Mouse (Mus musculus): ENCODE data around the gene Alg9. TPM values are rescaled to one million over a fixed set of nuclear protein-coding genes. Genes with fewer than 3 reads are reported as not detected.

Alg9 gene
- polyA plus RNA-seq, 1 experiment from 2014 or later = 35.9 TPM

DNA sequence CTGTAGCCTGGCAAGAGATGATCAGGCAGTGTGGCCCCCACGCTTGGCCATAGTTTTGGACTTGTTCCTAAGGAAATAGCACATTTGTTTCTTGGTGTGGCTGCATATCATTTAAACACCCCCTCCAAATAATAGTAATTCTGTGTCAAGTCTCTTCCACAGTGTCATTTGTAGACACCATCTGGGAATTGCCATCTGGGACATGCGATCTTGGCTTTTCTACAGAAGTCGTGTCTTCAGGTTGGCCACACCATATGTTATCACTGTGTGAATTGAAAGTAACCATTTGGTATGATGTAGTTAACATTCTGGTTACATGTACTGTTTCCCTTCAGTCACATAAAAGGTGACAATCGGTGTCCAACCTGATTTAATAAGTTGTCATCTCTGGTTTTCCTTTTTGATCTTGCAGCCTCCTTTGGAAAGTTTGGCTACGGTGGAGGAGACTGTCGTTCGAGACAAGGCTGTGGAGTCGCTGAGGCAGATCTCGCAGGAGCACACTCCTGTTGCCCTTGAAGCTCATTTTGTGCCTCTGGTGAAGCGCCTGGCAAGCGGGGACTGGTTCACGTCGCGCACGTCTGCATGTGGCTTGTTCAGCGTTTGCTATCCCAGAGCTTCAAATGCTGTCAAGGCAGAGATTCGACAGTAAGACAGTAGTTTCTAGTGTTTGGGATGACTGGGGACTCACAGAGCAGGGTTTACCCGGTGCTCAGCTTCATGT lies 86.5 kb downstream of the Alg9 start:
- Histone ChIP-seq H3K9ac (no peak overlapping the region), H3K4me2 (no peak overlapping the region), H3K27ac (no peak overlapping the region), H3K4me1 (peaks cover 8% of the 10 kb centered on the region), H3K9me3 (replicated peaks) (no peaks in the 10 kb centered on the region), H3K4me3 (replicated peaks) (no peak overlapping the region), H3K36me3 (peaks cover 76% of the 10 kb centered on the region), H3K27me3 (no peaks in the 10 kb centered on the region)
- no peak for ATAC-seq (replicated peaks; ENCODE audit: low FRiP score)
- 93% methylated on average over 18 of the region's 18 CpGs for WGBS

- no peaks in the 10 kb centered on the region for H3K27me3 ChIP-seq
- no peak overlapping the region for H3K9ac ChIP-seq
- H3K27ac ChIP-seq = no peak overlapping the region
- peaks cover 99% of the 10 kb centered on the region for H3K36me3 ChIP-seq
- no peak for ATAC-seq (replicated peaks; ENCODE audit: low FRiP score)
- H3K4me1 ChIP-seq = no peaks in the 10 kb centered on the region
- H3K9me3 ChIP-seq (replicated peaks) = no peaks in the 10 kb centered on the region
- no peak overlapping the region for H3K4me3 ChIP-seq (replicated peaks)
- 83% methylated on average over 4 of the region's 4 CpGs for WGBS
- no peak overlapping the region for H3K4me2 ChIP-seq
Measured at GRCm38 (mm10) chr9:50863824-50864223, 89.0 kb downstream of the Alg9 start.

DNA sequence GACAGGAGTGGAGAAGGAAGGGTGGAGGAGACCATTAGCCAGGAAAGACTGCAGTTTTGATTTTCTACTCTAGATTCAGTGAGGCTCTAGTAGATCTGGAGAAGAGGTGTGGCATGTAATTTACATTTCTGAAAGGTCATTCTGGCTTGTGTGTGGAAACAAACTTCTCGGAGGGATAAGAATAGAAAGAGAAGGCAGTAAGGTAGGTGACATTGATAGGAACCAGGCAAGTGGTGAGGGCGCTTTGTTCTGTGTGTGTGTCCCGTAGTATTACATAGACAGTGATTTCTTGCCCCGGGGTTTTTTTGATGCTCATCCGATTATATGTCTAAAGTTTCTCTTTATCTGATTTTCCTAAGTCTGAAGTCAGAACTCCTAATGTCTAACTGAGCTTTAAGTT lies 90.1 kb downstream of the Alg9 start:
- Histone ChIP-seq H3K36me3 (peaks cover 97% of the 10 kb centered on the region), H3K9ac (no peak overlapping the region), H3K4me3 (replicated peaks) (no peak overlapping the region), H3K9me3 (replicated peaks) (no peaks in the 10 kb centered on the region), H3K4me2 (no peak overlapping the region), H3K4me1 (no peaks in the 10 kb centered on the region), H3K27me3 (no peaks in the 10 kb centered on the region), H3K27ac (no peak overlapping the region)
- WGBS = 87% methylated on average over 5 of the region's 5 CpGs
- ATAC-seq (replicated peaks; ENCODE audit: low FRiP score) = no peak

DNA sequence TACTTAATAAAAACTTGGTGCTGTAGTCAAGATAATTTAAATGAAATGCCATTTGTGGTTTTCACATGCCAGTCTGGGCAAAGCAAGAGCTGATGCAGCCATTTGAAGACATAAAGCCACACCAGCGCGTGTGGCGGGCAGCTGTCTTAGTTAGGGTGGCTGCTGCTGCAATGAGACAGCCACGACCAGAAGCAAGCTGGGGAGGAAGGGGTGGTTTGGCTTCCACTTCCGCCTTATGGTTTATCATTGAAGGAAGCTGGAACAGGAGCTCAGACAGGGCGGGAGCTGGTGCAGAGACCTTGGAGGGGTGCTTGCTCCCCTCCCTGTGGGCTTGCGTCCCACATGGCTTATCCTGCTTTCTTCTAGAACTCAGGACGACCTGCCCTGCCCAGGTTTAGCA lies 91.0 kb downstream of the Alg9 start:
- H3K4me2 ChIP-seq = no peak overlapping the region
- H3K4me3 ChIP-seq (replicated peaks) = no peak overlapping the region
- H3K9ac ChIP-seq = no peak overlapping the region
- no peak for ATAC-seq (replicated peaks; ENCODE audit: low FRiP score)
- H3K4me1 ChIP-seq = no peaks in the 10 kb centered on the region
- 79% methylated on average over 8 of the region's 8 CpGs for WGBS
- no peaks in the 10 kb centered on the region for H3K9me3 ChIP-seq (replicated peaks)
- no peak overlapping the region for H3K27ac ChIP-seq
- H3K27me3 ChIP-seq = no peaks in the 10 kb centered on the region
- peaks cover 97% of the 10 kb centered on the region for H3K36me3 ChIP-seq

- H3K4me1 ChIP-seq = no peaks in the 10 kb centered on the region
- ATAC-seq (replicated peaks; ENCODE audit: low FRiP score) = no peak
- no peak overlapping the region for H3K4me2 ChIP-seq
- H3K4me3 ChIP-seq (replicated peaks) = no peak overlapping the region
- no peaks in the 10 kb centered on the region for H3K9me3 ChIP-seq (replicated peaks)
- H3K9ac ChIP-seq = no peak overlapping the region
- WGBS = 93% methylated on average over 6 of the region's 6 CpGs
- H3K36me3 ChIP-seq = peaks cover 89% of the 10 kb centered on the region
- H3K27ac ChIP-seq = no peak overlapping the region
- H3K27me3 ChIP-seq = no peaks in the 10 kb centered on the region
Measured at GRCm38 (mm10) chr9:50867015-50867414, 92.2 kb downstream of the Alg9 start.

- H3K36me3 ChIP-seq = peaks cover 88% of the 10 kb centered on the region
- no peak overlapping the region for H3K27ac ChIP-seq
- H3K9ac ChIP-seq = no peak overlapping the region
- H3K4me2 ChIP-seq = no peak overlapping the region
- ATAC-seq (replicated peaks; ENCODE audit: low FRiP score) = no peak
- H3K9me3 ChIP-seq (replicated peaks) = no peaks in the 10 kb centered on the region
- no peak overlapping the region for H3K4me3 ChIP-seq (replicated peaks)
- no peaks in the 10 kb centered on the region for H3K4me1 ChIP-seq
- WGBS = 92% methylated on average over 2 of the region's 2 CpGs
- H3K27me3 ChIP-seq = no peaks in the 10 kb centered on the region
Measured at GRCm38 (mm10) chr9:50868182-50868581, 93.4 kb downstream of the Alg9 start.

GRCm38 (mm10) chr9:50873210-50873609 lies 98.4 kb downstream of the Alg9 start:
- Histone ChIP-seq H3K36me3 (peaks cover 87% of the 10 kb centered on the region), H3K4me1 (no peaks in the 10 kb centered on the region), H3K4me2 (no peak overlapping the region), H3K4me3 (replicated peaks) (no peak overlapping the region), H3K9ac (no peak overlapping the region), H3K27ac (no peak overlapping the region), H3K27me3 (no peaks in the 10 kb centered on the region), H3K9me3 (replicated peaks) (no peaks in the 10 kb centered on the region)
- WGBS = 89% methylated on average over 9 of the region's 9 CpGs
- no peak for ATAC-seq (replicated peaks; ENCODE audit: low FRiP score)

DNA sequence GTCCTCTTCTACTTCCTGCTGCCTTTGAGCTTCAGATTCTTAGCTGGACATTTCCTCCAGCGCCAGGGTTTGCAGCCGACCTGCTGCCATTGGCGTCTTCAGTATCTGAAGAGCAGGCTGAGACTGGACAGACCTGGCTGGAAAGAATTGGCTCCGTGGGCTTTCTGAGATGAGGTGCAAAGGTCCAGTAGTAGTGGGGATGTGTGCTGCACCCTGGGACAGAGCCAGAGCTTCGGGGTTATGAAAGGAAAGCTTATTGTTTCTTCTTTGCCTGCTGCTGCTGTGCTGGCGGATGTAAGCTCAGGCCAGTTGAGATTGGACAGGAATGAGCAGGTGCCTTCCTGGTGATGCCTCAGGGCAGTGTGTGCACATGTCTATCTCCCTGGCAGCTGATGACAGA lies 99.2 kb downstream of the Alg9 start:
- H3K27ac ChIP-seq = no peak overlapping the region
- H3K9ac ChIP-seq = no peak overlapping the region
- no peaks in the 10 kb centered on the region for H3K9me3 ChIP-seq (replicated peaks)
- no peaks in the 10 kb centered on the region for H3K27me3 ChIP-seq
- H3K4me3 ChIP-seq (replicated peaks) = no peak overlapping the region
- no peak for ATAC-seq (replicated peaks; ENCODE audit: low FRiP score)
- WGBS = 90% methylated on average over 6 of the region's 6 CpGs
- no peak overlapping the region for H3K4me2 ChIP-seq
- H3K4me1 ChIP-seq = no peaks in the 10 kb centered on the region
- peaks cover 87% of the 10 kb centered on the region for H3K36me3 ChIP-seq

DNA sequence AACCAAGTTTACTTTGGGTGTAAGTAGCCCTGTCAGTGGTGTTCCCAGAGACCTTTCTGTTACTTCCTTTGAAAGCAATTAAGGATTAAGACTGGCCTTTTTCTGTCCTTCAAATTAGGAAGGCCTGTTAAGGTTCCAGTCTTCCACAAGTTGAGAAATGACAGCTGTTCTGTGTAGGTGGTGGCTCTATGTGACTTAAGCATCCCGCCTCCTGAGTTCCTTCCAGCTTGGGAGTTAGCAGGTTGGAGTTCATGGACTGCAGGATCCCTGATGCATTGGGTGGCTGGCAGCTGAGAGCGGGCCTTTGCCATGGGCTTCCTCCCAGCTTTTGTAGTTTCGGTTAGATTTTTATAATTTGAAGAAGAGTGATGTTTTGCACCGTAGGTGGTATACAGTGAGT lies 100.7 kb downstream of the Alg9 start:
- Histone ChIP-seq H3K4me1 (no peaks in the 10 kb centered on the region), H3K27ac (no peak overlapping the region), H3K9me3 (replicated peaks) (no peaks in the 10 kb centered on the region), H3K4me2 (no peak overlapping the region), H3K4me3 (replicated peaks) (no peak overlapping the region), H3K27me3 (no peaks in the 10 kb centered on the region), H3K9ac (no peak overlapping the region), H3K36me3 (peaks cover 90% of the 10 kb centered on the region)
- WGBS = 90% methylated on average over 4 of the region's 4 CpGs
- no peak for ATAC-seq (replicated peaks; ENCODE audit: low FRiP score)

- H3K27ac ChIP-seq = no peak overlapping the region
- no peak overlapping the region for H3K9ac ChIP-seq
- ATAC-seq (replicated peaks; ENCODE audit: low FRiP score) = no peak
- WGBS = 91% methylated on average over 3 of the region's 3 CpGs
- no peak overlapping the region for H3K4me2 ChIP-seq
- no peaks in the 10 kb centered on the region for H3K27me3 ChIP-seq
- H3K36me3 ChIP-seq = peaks cover 87% of the 10 kb centered on the region
- H3K9me3 ChIP-seq (replicated peaks) = no peaks in the 10 kb centered on the region
- no peaks in the 10 kb centered on the region for H3K4me1 ChIP-seq
- no peak overlapping the region for H3K4me3 ChIP-seq (replicated peaks)
Measured at GRCm38 (mm10) chr9:50876287-50876686, 101.5 kb downstream of the Alg9 start.

- WGBS = 69% methylated on average over 3 of the region's 3 CpGs
- Histone ChIP-seq H3K4me2 (no peak overlapping the region), H3K27ac (no peak overlapping the region), H3K9me3 (replicated peaks) (no peaks in the 10 kb centered on the region), H3K9ac (no peak overlapping the region), H3K4me3 (replicated peaks) (no peak overlapping the region), H3K36me3 (peaks cover 95% of the 10 kb centered on the region), H3K4me1 (no peaks in the 10 kb centered on the region), H3K27me3 (no peaks in the 10 kb centered on the region)
- no peak for ATAC-seq (replicated peaks; ENCODE audit: low FRiP score)
Measured at GRCm38 (mm10) chr9:50877431-50877830, 102.6 kb downstream of the Alg9 start.

GRCm38 (mm10) chr9:50882183-50882582 lies 107.4 kb downstream of the Alg9 start:
- no peak overlapping the region for H3K4me3 ChIP-seq (replicated peaks)
- no peaks in the 10 kb centered on the region for H3K27me3 ChIP-seq
- peaks cover 58% of the 10 kb centered on the region for H3K36me3 ChIP-seq
- H3K4me1 ChIP-seq = peaks cover 25% of the 10 kb centered on the region
- no peak overlapping the region for H3K27ac ChIP-seq
- H3K4me2 ChIP-seq = no peak overlapping the region
- no peak for ATAC-seq (replicated peaks; ENCODE audit: low FRiP score)
- no peak overlapping the region for H3K9ac ChIP-seq
- WGBS = 85% methylated on average over 2 of the region's 2 CpGs
- H3K9me3 ChIP-seq (replicated peaks) = no peaks in the 10 kb centered on the region

DNA sequence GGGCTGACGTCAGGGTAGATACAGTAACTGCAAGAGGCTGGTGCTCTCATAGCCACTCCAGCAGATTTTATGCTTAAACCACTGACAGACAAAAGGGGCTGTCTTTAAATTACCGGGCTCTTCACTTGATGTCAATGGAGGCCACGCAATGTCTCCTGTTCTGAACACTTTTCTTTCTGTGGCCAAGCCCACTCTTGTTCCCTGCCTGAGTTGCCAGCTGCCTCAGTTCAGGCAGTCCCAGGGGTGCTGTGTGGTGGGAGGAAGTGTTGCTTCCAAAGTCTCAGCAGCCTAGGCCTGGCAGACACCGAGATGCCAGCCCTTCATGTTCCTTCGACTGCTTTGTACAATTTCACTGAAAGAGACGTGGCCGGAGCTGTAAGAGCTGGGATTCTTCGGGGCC lies 109.3 kb downstream of the Alg9 start:
- Histone ChIP-seq H3K4me1 (peaks cover 33% of the 10 kb centered on the region), H3K4me3 (replicated peaks) (no peak overlapping the region), H3K27ac (peak overlapping the region; percentile 70), H3K36me3 (peaks cover 38% of the 10 kb centered on the region), H3K27me3 (no peaks in the 10 kb centered on the region), H3K4me2 (no peak overlapping the region), H3K9me3 (replicated peaks) (no peaks in the 10 kb centered on the region), H3K9ac (no peak overlapping the region)
- WGBS = 85% methylated on average over 8 of the region's 8 CpGs
- no peak for ATAC-seq (replicated peaks; ENCODE audit: low FRiP score)

Measured in kidney, embryonic 15.5 days (tissue).